Mouse (Mus musculus): ENCODE data around the gene Mgat4e. TPM values are rescaled to one million over a fixed set of nuclear protein-coding genes. Genes with fewer than 3 reads are reported as not detected.
A peak's percentile ranks its signal among the peaks of the same experiment; 100 is the strongest.
"Not testable (repeated sequence)": the region's sequence is repeated elsewhere in the genome, so short reads cannot be mapped to it uniquely, and the experiment has no call there.

Mgat4e gene
- polyA plus RNA-seq, 1 experiment from 2014 or later = not detected

- Histone ChIP-seq H3K27ac (replicated peaks; ENCODE audit: low read depth, low read length) (no peak overlapping the region), H3K9ac (ENCODE audit: low read length) (no peak overlapping the region), H3K4me1 (ENCODE audit: control insufficient read depth, insufficient read depth, low read length) (no peaks in the 10 kb centered on the region), H3K36me3 (ENCODE audit: control insufficient read depth, insufficient read depth, low read length) (no peaks in the 10 kb centered on the region), H3K4me2 (ENCODE audit: low read depth, severe bottlenecking) (no peak overlapping the region), H3K4me3 (ENCODE audit: low read depth, low read length) (no peak overlapping the region), H3K27me3 (ENCODE audit: control insufficient read depth, insufficient read depth, low read length) (no peaks in the 10 kb centered on the region), H3K9me3 (ENCODE audit: control insufficient read depth, low read length) (no peaks in the 10 kb centered on the region)
- no peak for ATAC-seq (ENCODE audit: insufficient number of reproducible peaks, low FRiP score, low TSS enrichment, low read depth)
- no peak for DNase-seq (ENCODE audit: low spot score)
- 66% methylated on average over 5 of the region's 5 CpGs for WGBS
Measured at GRCm38 (mm10) chr1:134524424-134524823, 25.1 kb downstream of the Mgat4e start.

- no peak for DNase-seq (ENCODE audit: low spot score)
- Histone ChIP-seq H3K27me3 (ENCODE audit: control insufficient read depth, insufficient read depth, low read length) (no peaks in the 10 kb centered on the region), H3K4me2 (ENCODE audit: low read depth, severe bottlenecking) (no peak overlapping the region), H3K9me3 (ENCODE audit: control insufficient read depth, low read length) (no peaks in the 10 kb centered on the region), H3K27ac (replicated peaks; ENCODE audit: low read depth, low read length) (no peak overlapping the region), H3K4me1 (ENCODE audit: control insufficient read depth, insufficient read depth, low read length) (no peaks in the 10 kb centered on the region), H3K9ac (ENCODE audit: low read length) (no peak overlapping the region), H3K36me3 (ENCODE audit: control insufficient read depth, insufficient read depth, low read length) (no peaks in the 10 kb centered on the region), H3K4me3 (ENCODE audit: low read depth, low read length) (no peak overlapping the region)
- WGBS = 62% methylated on average over 2 of the region's 2 CpGs
- no peak for ATAC-seq (ENCODE audit: insufficient number of reproducible peaks, low FRiP score, low TSS enrichment, low read depth)
Measured at GRCm38 (mm10) chr1:134522325-134522724, 27.2 kb downstream of the Mgat4e start.

GRCm38 (mm10) chr1:134521163-134521562 is 28.3 kb downstream of the Mgat4e start:
- no peak overlapping the region for H3K27ac ChIP-seq (replicated peaks; ENCODE audit: low read depth, low read length)
- H3K4me2 ChIP-seq (ENCODE audit: low read depth, severe bottlenecking) = no peak overlapping the region
- H3K9ac ChIP-seq (ENCODE audit: low read length) = no peak overlapping the region
- no peak for DNase-seq (ENCODE audit: low spot score)
- no peaks in the 10 kb centered on the region for H3K27me3 ChIP-seq (ENCODE audit: control insufficient read depth, insufficient read depth, low read length)
- 81% methylated on average over 7 of the region's 7 CpGs for WGBS
- H3K9me3 ChIP-seq (ENCODE audit: control insufficient read depth, low read length) = no peaks in the 10 kb centered on the region
- H3K36me3 ChIP-seq (ENCODE audit: control insufficient read depth, insufficient read depth, low read length) = no peaks in the 10 kb centered on the region
- H3K4me3 ChIP-seq (ENCODE audit: low read depth, low read length) = no peak overlapping the region
- peaks cover 8% of the 10 kb centered on the region for H3K4me1 ChIP-seq (ENCODE audit: control insufficient read depth, insufficient read depth, low read length)
- ATAC-seq (ENCODE audit: insufficient number of reproducible peaks, low FRiP score, low TSS enrichment, low read depth) = no peak

GRCm38 (mm10) chr1:134520001-134520721 is 29.3 kb downstream of the Mgat4e start:
- no peaks in the 10 kb centered on the region for H3K27me3 ChIP-seq (ENCODE audit: control insufficient read depth, insufficient read depth, low read length)
- peaks cover 13% of the 10 kb centered on the region for H3K4me1 ChIP-seq (ENCODE audit: control insufficient read depth, insufficient read depth, low read length)
- H3K27ac ChIP-seq (replicated peaks; ENCODE audit: low read depth, low read length) = no peak overlapping the region
- no peak for ATAC-seq (ENCODE audit: insufficient number of reproducible peaks, low FRiP score, low TSS enrichment, low read depth)
- 83% methylated on average over 8 of the region's 8 CpGs for WGBS
- no peaks in the 10 kb centered on the region for H3K9me3 ChIP-seq (ENCODE audit: control insufficient read depth, low read length)
- H3K4me2 ChIP-seq (ENCODE audit: low read depth, severe bottlenecking) = no peak overlapping the region
- H3K36me3 ChIP-seq (ENCODE audit: control insufficient read depth, insufficient read depth, low read length) = no peaks in the 10 kb centered on the region
- no peak overlapping the region for H3K4me3 ChIP-seq (ENCODE audit: low read depth, low read length)
- no peak overlapping the region for H3K9ac ChIP-seq (ENCODE audit: low read length)
- DNase-seq (ENCODE audit: low spot score) = no peak

- not testable (repeated sequence) for H3K27ac ChIP-seq (replicated peaks; ENCODE audit: low read depth, low read length); H3K9ac ChIP-seq (ENCODE audit: low read length); DNase-seq (ENCODE audit: low spot score); ATAC-seq (ENCODE audit: insufficient number of reproducible peaks, low FRiP score, low TSS enrichment, low read depth); H3K36me3 ChIP-seq (ENCODE audit: control insufficient read depth, insufficient read depth, low read length); H3K4me2 ChIP-seq (ENCODE audit: low read depth, severe bottlenecking); H3K27me3 ChIP-seq (ENCODE audit: control insufficient read depth, insufficient read depth, low read length); H3K9me3 ChIP-seq (ENCODE audit: control insufficient read depth, low read length); H3K4me3 ChIP-seq (ENCODE audit: low read depth, low read length)
- WGBS = 93% methylated on average over 5 of the region's 5 CpGs
- H3K4me1 ChIP-seq (ENCODE audit: control insufficient read depth, insufficient read depth, low read length) = peaks cover 13% of the 10 kb centered on the region
Measured at GRCm38 (mm10) chr1:134519201-134519600, 30.3 kb downstream of the Mgat4e start.

GRCm38 (mm10) chr1:134518677-134519076 is 30.8 kb downstream of the Mgat4e start:
- no peak overlapping the region for H3K4me2 ChIP-seq (ENCODE audit: low read depth, severe bottlenecking)

GRCm38 (mm10) chr1:134517841-134518240 is 31.6 kb downstream of the Mgat4e start:
- H3K4me1 ChIP-seq (ENCODE audit: control insufficient read depth, insufficient read depth, low read length) = peaks cover 15% of the 10 kb centered on the region
- not testable (repeated sequence) for ATAC-seq (ENCODE audit: insufficient number of reproducible peaks, low FRiP score, low TSS enrichment, low read depth); H3K27me3 ChIP-seq (ENCODE audit: control insufficient read depth, insufficient read depth, low read length); H3K4me2 ChIP-seq (ENCODE audit: low read depth, severe bottlenecking); H3K36me3 ChIP-seq (ENCODE audit: control insufficient read depth, insufficient read depth, low read length); H3K4me3 ChIP-seq (ENCODE audit: low read depth, low read length); H3K9ac ChIP-seq (ENCODE audit: low read length); DNase-seq (ENCODE audit: low spot score); H3K27ac ChIP-seq (replicated peaks; ENCODE audit: low read depth, low read length); H3K9me3 ChIP-seq (ENCODE audit: control insufficient read depth, low read length)
- WGBS = 96% methylated on average over 14 of the region's 14 CpGs

More at GRCm38 (mm10) chr1:134518677-134519076, 30.8 kb downstream of the Mgat4e start:
- Histone ChIP-seq H3K36me3 (ENCODE audit: control insufficient read depth, insufficient read depth, low read length) (no peaks in the 10 kb centered on the region), H3K27me3 (ENCODE audit: control insufficient read depth, insufficient read depth, low read length) (no peaks in the 10 kb centered on the region), H3K9ac (ENCODE audit: low read length) (no peak overlapping the region), H3K27ac (replicated peaks; ENCODE audit: low read depth, low read length) (no peak overlapping the region), H3K4me1 (ENCODE audit: control insufficient read depth, insufficient read depth, low read length) (peaks cover 13% of the 10 kb centered on the region), H3K4me3 (ENCODE audit: low read depth, low read length) (no peak overlapping the region), H3K9me3 (ENCODE audit: control insufficient read depth, low read length) (no peaks in the 10 kb centered on the region)
- 15% methylated on average over 7 of the region's 7 CpGs for WGBS
- DNase-seq (ENCODE audit: low spot score) = peak; percentile 77
- ATAC-seq (ENCODE audit: insufficient number of reproducible peaks, low FRiP score, low TSS enrichment, low read depth) = no peak

- Histone ChIP-seq H3K4me3 (ENCODE audit: low read depth, low read length) (no peak overlapping the region), H3K4me2 (ENCODE audit: low read depth, severe bottlenecking) (no peak overlapping the region), H3K27ac (replicated peaks; ENCODE audit: low read depth, low read length) (peak overlapping the region; percentile 47), H3K9me3 (ENCODE audit: control insufficient read depth, low read length) (no peaks in the 10 kb centered on the region), H3K9ac (ENCODE audit: low read length) (peak overlapping the region; percentile 27; the same call in 1 of the 2 replicates), H3K36me3 (ENCODE audit: control insufficient read depth, insufficient read depth, low read length) (no peaks in the 10 kb centered on the region), H3K4me1 (ENCODE audit: control insufficient read depth, insufficient read depth, low read length) (peaks cover 15% of the 10 kb centered on the region), H3K27me3 (ENCODE audit: control insufficient read depth, insufficient read depth, low read length) (peaks cover 7% of the 10 kb centered on the region)
- WGBS = 10% methylated on average over 4 of the region's 4 CpGs
- ATAC-seq (ENCODE audit: insufficient number of reproducible peaks, low FRiP score, low TSS enrichment, low read depth) (peak; percentile 81), DNase-seq (ENCODE audit: low spot score) (peak; percentile 71)
Measured at GRCm38 (mm10) chr1:134516491-134517198, 32.8 kb downstream of the Mgat4e start.
